Mouse (Mus musculus): Measurements from ENCODE around the gene Numb.

DNA sequence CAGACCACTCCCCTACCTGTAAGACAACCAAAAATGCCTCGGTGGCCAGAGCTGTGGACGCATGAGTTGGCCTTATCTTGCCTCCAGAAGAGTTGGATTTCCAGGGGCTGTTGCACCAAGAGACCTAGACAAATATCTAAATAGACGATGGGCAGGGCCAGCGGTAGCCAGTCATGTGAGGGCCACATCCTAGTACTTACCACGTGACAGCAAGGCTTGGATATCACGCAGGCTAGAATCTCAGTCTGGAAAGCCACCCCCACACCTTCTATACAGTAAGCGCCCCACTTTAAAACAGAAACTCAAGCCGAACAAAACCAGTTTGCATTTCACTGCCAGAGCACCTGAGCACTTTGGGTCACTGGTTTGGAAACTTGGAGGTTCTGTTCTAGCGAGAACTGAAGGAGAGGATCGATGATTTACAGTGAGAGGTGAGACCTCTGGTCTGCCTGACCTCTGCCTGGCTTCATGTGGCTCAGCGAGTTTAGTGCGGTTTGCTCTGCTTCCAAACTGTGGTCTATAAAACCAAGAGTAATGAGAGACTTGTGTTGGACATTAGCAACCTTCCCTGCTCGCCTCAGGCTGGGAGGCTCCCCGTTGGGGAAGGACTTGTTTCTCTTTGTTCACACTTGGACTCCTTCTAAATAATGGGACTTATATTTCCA is 153.4 kb downstream of the Numb start:
- TF ChIP-seq CTCF (IDR thresholded peaks at IDR 0.05; ENCODE audit: low read depth), result no peak
- TF ChIP-seq EP300 (optimal IDR thresholded peaks at IDR 0.05), result no peak

Data from stomach, postnatal 0 days (tissue).